Mouse (Mus musculus) ES-Bruce4 (cell line): ENCODE results near the gene Ankrd12. TPM values are rescaled to one million over a fixed set of nuclear protein-coding genes. Genes with fewer than 3 reads are reported as not detected.

Experiments
- H3K27ac ChIP-seq: 2 replicates; pipeline ENCODE4 v1.5.1; 2012; ENCODE audit warnings: low read length, inconsistent platforms; ENCODE audit not compliant: insufficient read depth
- H3K27me3 ChIP-seq: 2 replicates; pipeline ENCODE4 v1.6.1; 2012; ENCODE audit warnings: mild to moderate bottlenecking, low read length, inconsistent platforms; ENCODE audit not compliant: control insufficient read depth, poor library complexity, insufficient read depth, severe bottlenecking
- H3K36me3 ChIP-seq: 2 replicates; pipeline ENCODE4 v1.6.1; 2012; ENCODE audit warnings: inconsistent platforms, mild to moderate bottlenecking, low read length, moderate library complexity; ENCODE audit not compliant: control insufficient read depth, poor library complexity, insufficient read depth, severe bottlenecking
- H3K4me1 ChIP-seq: one replicate; pipeline ENCODE4 v1.8.1; 2011; ENCODE audit warnings: low read length; ENCODE audit not compliant: control insufficient read depth, insufficient read depth
- H3K4me3 ChIP-seq: 2 replicates; pipeline ENCODE4 v1.5.1; 2011; ENCODE audit warnings: low read depth, mild to moderate bottlenecking, low read length
- H3K9ac ChIP-seq: 2 replicates; pipeline ENCODE4 v1.6.1; 2012; ENCODE audit warnings: low read depth, mild to moderate bottlenecking, inconsistent platforms; ENCODE audit not compliant: poor library complexity, severe bottlenecking
- H3K9me3 ChIP-seq: replicated peaks from 2 replicates; pipeline ENCODE4 v1.6.1; 2012; ENCODE audit warnings: mild to moderate bottlenecking, low read length, inconsistent platforms; ENCODE audit not compliant: control insufficient read depth, poor library complexity, insufficient read depth, severe bottlenecking
- EP300 ChIP-seq: IDR thresholded peaks from 2 replicates; pipeline ENCODE4 v1.6.1; 2011; ENCODE audit warnings: low read depth, low read length; ENCODE audit not compliant: insufficient read depth
- POLR2A ChIP-seq: IDR thresholded peaks from one replicate; pipeline ENCODE4 v1.8.1; 2011; ENCODE audit warnings: low read length; ENCODE audit not compliant: insufficient read depth
- polyA plus RNA-seq: library from polyadenylated mRNA; stranded (reverse); fragments of >200 nt; gene quantifications from 2 replicates; pipeline ENCODE4 v1.2.4, GENCODE M21; 2011; ENCODE audit warnings: low read depth; ENCODE audit not compliant: missing spikeins, insufficient read depth, insufficient read length

Gene Ankrd12
- polyA plus RNA-seq, 1 experiment, result 21.8 TPM

- H3K9ac ChIP-seq, result no peak overlapping the region
- TF ChIP-seq POLR2A (no peak), EP300 (no peak)
- H3K4me1 ChIP-seq, result peaks cover 2% of the 10 kb centered on the region
- H3K9me3 ChIP-seq, result no peaks in the 10 kb centered on the region
- no peak overlapping the region for H3K27ac ChIP-seq
- H3K36me3 ChIP-seq, result peaks cover 2% of the 10 kb centered on the region
- no peaks in the 10 kb centered on the region for H3K27me3 ChIP-seq
- H3K4me3 ChIP-seq, result no peak overlapping the region
Measured at GRCm38 (mm10) chr17:65919235-65919634, 157.7 kb downstream of the Ankrd12 start.

DNA sequence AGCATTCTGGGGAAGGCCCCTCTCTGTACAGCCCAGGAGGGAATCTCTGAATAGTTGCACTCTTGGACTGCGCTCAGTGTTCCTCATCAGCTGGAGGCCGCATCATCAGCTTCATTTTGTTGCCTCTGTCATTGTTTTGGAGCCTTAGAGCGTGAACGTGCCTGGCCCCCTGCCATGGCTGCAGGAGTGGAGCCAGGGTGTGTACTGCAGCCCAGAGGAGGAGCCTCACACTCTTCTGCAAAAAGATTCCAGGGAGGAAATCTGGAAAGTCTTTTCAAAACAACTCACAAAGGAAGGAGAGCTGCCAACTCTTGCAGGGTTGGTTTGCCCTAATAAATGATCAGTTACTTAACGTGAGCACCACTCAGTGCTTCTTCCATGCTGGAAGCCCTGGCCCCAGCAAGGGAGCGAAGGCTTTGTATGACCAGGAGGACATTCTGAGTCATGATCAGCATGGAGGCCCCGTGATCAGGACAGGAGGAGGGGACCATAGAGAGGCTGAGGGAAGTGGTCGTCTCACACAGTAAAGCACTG lies 160.7 kb downstream of the Ankrd12 start:
- peaks cover 8% of the 10 kb centered on the region for H3K4me1 ChIP-seq
- no peak overlapping the region for H3K27ac ChIP-seq
- H3K27me3 ChIP-seq, result no peaks in the 10 kb centered on the region
- H3K4me3 ChIP-seq, result no peak overlapping the region
- H3K36me3 ChIP-seq, result no peaks in the 10 kb centered on the region
- TF ChIP-seq EP300, result no peak
- H3K9ac ChIP-seq, result no peak overlapping the region
- H3K9me3 ChIP-seq, result no peaks in the 10 kb centered on the region

Other genes starting within 250 kb of the Ankrd12 start
- gene Ralbp1, start 191.3 kb downstream of the Ankrd12 start, polyA plus RNA-seq, result 41.3 and 42.9 TPM in 2 replicates
- 65.9 and 75.3 TPM in 2 replicates for gene Twsg1, start 125.9 kb downstream of the Ankrd12 start, polyA plus RNA-seq
- 211 and 233 TPM in 2 replicates for gene Ndufv2, start 24.5 kb upstream of the Ankrd12 start, polyA plus RNA-seq
- gene Washc1, start 34.5 kb upstream of the Ankrd12 start, polyA plus RNA-seq, result 23.5 and 26.9 TPM in 2 replicates
- gene Ddx11, start 46.4 kb upstream of the Ankrd12 start, polyA plus RNA-seq, result 29.4 and 38.2 TPM in 2 replicates